Mouse (Mus musculus) heart, embryonic 13.5 days (tissue): ENCODE data around the gene Krtap10-10. TPM values are rescaled to one million over a fixed set of nuclear protein-coding genes. Genes with fewer than 3 reads are reported as not detected.

Experiments
- ATAC-seq: fragments of 200-750 bp; cut with Nextera tagmentation; 2 replicates; pipeline ENCODE4 v1.8.0; 2017; ENCODE audit warnings: moderate TSS enrichment; ENCODE audit not compliant: insufficient number of reproducible peaks, low FRiP score, low TSS enrichment; ENCODE audit errors: extremely low read depth
- H3K27ac ChIP-seq: fragments of 300-500 bp; sonication (generic); replicated peaks from 2 replicates; pipeline ENCODE4 v1.5.1; 2015; ENCODE audit warnings: moderate library complexity, mild to moderate bottlenecking, inconsistent platforms
- H3K27me3 ChIP-seq: fragments of 300-500 bp; sonication (generic); replicated peaks from 2 replicates; pipeline ENCODE4 v1.6.1; 2015; ENCODE audit warnings: mild to moderate bottlenecking, inconsistent platforms
- H3K36me3 ChIP-seq: fragments of 300-500 bp; sonication (generic); 2 replicates; pipeline ENCODE4 v1.6.1; 2015; ENCODE audit warnings: mild to moderate bottlenecking, inconsistent platforms
- H3K4me1 ChIP-seq: fragments of 300-500 bp; sonication (generic); 2 replicates; pipeline ENCODE4 v1.6.1; 2015; ENCODE audit warnings: inconsistent platforms
- H3K4me2 ChIP-seq: fragments of 300-500 bp; sonication (generic); 2 replicates; pipeline ENCODE4 v1.6.1; 2015; ENCODE audit warnings: inconsistent platforms, mild to moderate bottlenecking, moderate library complexity
- H3K4me3 ChIP-seq: fragments of 300-500 bp; sonication (generic); 2 replicates; pipeline ENCODE4 v1.5.1; 2015; ENCODE audit warnings: moderate library complexity, mild to moderate bottlenecking, inconsistent platforms
- H3K9ac ChIP-seq: fragments of 300-500 bp; sonication (generic); 2 replicates; pipeline ENCODE4 v1.6.1; 2015; ENCODE audit warnings: inconsistent platforms, mild to moderate bottlenecking, moderate library complexity
- H3K9me3 ChIP-seq: fragments of 300-500 bp; sonication (generic); 2 replicates; pipeline ENCODE4 v1.6.1; 2016; ENCODE audit warnings: inconsistent platforms
- WGBS: fragments of 180-500 bp; shearing (Covaris S2); methylation state at CpG from one replicate; pipeline ENCODE4 v1.1.7; 2015; ENCODE audit warnings: mixed read lengths; 5-methylcytosine and 5-hydroxymethylcytosine counted together
- polyA plus RNA-seq: library from polyadenylated mRNA; unstranded; fragments of >200 nt; fragmentation: Nextera tagmentation; extraction: Ambion mirVana; gene quantifications from 2 replicates; pipeline ENCODE4 v1.2.1, GENCODE M21; 2015

Gene Krtap10-10
- polyA plus RNA-seq, 1 experiment from 2014 or later, result not detected

DNA sequence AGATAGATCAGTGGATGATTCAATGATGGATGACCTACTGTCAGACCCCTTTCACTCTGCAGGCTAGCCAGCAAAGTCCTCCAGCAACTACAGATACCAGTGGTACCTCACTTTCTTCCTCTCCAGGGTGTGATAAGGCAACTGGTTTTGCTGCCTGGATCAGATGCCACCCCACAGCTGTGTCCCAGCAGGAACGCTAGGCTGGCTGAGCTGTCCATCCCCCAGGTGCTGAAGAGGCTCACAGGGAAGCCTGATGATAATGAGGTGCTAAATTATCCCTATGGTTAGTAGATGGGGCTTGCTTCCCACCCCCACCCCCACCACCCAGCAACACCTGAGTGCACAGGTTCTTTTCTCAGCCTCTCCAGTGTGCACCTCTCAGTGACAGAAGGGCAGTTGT, 31.8 kb downstream of the Krtap10-10 start:
- H3K27ac ChIP-seq, result no peak overlapping the region
- no peaks in the 10 kb centered on the region for H3K4me1 ChIP-seq
- H3K36me3 ChIP-seq, result no peaks in the 10 kb centered on the region
- H3K27me3 ChIP-seq, result peaks cover 22% of the 10 kb centered on the region
- no peak for ATAC-seq
- 6% methylated on average over 1 of the region's 1 CpGs for WGBS
- no peak overlapping the region for H3K9ac ChIP-seq
- no peak overlapping the region for H3K4me2 ChIP-seq
- H3K4me3 ChIP-seq, result no peak overlapping the region
- no peaks in the 10 kb centered on the region for H3K9me3 ChIP-seq

DNA sequence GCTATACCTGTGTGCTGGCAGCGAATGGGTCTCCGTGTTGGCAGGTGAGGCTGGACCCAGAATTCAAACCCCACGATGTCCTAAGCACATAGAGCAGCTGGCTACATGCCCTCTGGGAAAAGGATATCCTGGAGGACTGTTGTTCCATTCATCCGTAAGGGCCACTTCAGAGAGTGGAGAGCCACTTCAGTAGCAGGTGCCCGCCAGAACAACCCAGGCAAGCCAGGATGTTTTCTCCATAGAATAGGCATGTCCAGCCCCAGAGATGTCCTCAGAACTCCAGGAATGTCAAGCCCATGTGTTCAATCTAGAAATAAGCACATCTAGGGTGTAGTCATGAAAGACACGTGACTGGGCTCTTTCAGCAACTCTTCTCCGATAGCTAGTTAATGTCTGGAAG, 33.9 kb downstream of the Krtap10-10 start:
- H3K36me3 ChIP-seq, result no peaks in the 10 kb centered on the region
- H3K4me2 ChIP-seq, result no peak overlapping the region
- no peaks in the 10 kb centered on the region for H3K4me1 ChIP-seq
- H3K27me3 ChIP-seq, result peaks cover 13% of the 10 kb centered on the region; the same call in 1 of the 2 replicates
- H3K4me3 ChIP-seq, result no peak overlapping the region
- ATAC-seq, result no peak
- no peak overlapping the region for H3K9ac ChIP-seq
- no peak overlapping the region for H3K27ac ChIP-seq
- H3K9me3 ChIP-seq, result no peaks in the 10 kb centered on the region
- 67% methylated on average over 7 of the region's 7 CpGs for WGBS

DNA sequence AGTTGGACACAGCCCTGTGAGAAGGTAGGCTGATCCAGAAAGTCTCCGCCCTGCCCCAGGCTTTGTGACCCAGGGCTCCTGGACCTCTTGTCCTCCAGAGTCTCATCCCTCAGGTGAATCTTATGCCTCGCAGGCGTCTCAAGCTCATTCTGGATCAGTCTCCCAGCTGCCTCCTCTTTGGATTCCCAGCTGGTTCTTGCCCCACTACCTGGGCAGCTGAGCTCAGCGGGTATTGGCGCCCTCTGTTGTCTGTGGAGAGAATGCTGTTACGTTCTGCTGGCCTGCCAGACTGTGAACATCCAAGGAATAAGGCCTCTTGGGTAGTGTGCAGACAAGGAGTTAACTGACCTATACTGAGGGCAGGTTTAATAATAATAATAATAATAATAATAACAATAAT, 43.2 kb downstream of the Krtap10-10 start:
- Histone ChIP-seq H3K4me3 (no peak overlapping the region), H3K36me3 (no peaks in the 10 kb centered on the region), H3K9me3 (no peaks in the 10 kb centered on the region), H3K27ac (no peak overlapping the region), H3K27me3 (no peaks in the 10 kb centered on the region), H3K9ac (no peak overlapping the region), H3K4me1 (no peaks in the 10 kb centered on the region), H3K4me2 (no peak overlapping the region)
- 64% methylated on average over 6 of the region's 6 CpGs for WGBS
- no peak for ATAC-seq

DNA sequence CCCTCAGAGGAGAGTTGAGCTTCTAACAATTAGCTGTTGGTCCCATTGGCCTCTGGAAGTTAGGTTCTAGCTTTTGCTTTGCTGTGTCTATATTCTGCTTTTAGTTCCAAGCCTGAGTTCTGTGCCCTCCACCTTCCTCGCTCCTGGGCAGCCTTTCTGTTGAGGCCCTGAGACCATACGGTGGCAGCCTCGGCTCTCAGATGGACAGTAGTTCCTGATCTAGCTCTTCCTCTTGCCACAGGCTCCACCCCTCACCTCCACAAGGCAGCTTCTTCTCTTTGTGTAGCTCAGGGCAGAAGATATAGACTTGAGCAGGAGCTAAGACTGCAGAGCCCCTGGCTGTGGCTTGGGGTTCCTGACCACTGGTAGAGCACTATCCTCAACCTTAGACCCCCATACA, 44.6 kb downstream of the Krtap10-10 start:
- H3K9me3 ChIP-seq, result no peaks in the 10 kb centered on the region
- no peaks in the 10 kb centered on the region for H3K27me3 ChIP-seq
- no peaks in the 10 kb centered on the region for H3K4me1 ChIP-seq
- H3K9ac ChIP-seq, result no peak overlapping the region
- no peak for ATAC-seq
- no peak overlapping the region for H3K4me3 ChIP-seq
- no peak overlapping the region for H3K4me2 ChIP-seq
- no peak overlapping the region for H3K27ac ChIP-seq
- WGBS, result 43% methylated on average over 3 of the region's 3 CpGs
- H3K36me3 ChIP-seq, result no peaks in the 10 kb centered on the region

- Histone ChIP-seq H3K4me3 (no peak overlapping the region), H3K9me3 (no peaks in the 10 kb centered on the region), H3K9ac (no peak overlapping the region), H3K4me2 (no peak overlapping the region), H3K4me1 (no peaks in the 10 kb centered on the region), H3K27me3 (peaks cover 12% of the 10 kb centered on the region), H3K27ac (no peak overlapping the region), H3K36me3 (no peaks in the 10 kb centered on the region)
- ATAC-seq, result no peak
- 78% methylated on average over 5 of the region's 5 CpGs for WGBS
Measured at GRCm38 (mm10) chr10:77882553-77882952, 46.8 kb downstream of the Krtap10-10 start.

DNA sequence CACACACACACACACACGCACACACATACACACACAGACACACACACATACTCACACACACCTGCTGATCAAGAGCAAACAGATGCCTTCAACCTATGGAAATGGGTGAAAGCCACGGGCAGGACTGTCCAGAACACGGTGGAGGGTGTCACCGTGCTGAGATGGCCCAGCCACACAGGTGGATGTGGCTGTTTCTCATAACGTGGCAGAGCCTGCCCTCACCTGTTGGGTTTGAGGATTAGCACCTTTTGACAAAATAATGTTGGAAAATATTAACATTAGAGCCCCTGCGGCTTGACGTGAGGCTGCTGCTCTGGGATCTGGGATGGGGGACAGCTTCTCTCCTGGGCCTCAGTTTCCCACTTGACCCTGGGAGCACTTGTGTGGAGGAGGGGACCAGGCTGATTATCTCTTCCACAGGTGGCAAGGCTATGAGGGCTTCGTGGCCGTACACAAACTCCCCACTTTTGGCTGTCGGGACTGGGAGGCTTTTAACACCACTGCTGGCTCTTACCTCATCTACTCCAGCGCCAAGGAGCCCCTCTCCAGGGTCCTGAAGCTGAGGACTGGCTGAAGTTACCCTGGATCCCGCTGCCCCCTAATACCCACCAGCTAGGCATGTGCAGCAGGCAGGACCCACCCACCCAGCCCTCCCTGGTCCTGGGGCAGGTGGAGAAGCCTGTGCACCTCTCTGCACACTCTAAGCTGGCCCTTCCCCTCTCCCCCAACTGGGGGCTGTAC, 50.4 kb downstream of the Krtap10-10 start:
- Histone ChIP-seq H3K4me2 (no peak overlapping the region), H3K4me1 (no peaks in the 10 kb centered on the region), H3K9me3 (0 out of 2 replicates have a peak, but pooled peaks cover 5% of the 10 kb centered on the region), H3K4me3 (no peak overlapping the region), H3K27me3 (peaks cover 17% of the 10 kb centered on the region), H3K27ac (no peak overlapping the region), H3K9ac (no peak overlapping the region), H3K36me3 (no peaks in the 10 kb centered on the region)
- ATAC-seq, result no peak
- WGBS, result 41% methylated on average over 12 of the region's 12 CpGs

Other genes with a start within 250 kb of the Krtap10-10 start
- gene Sumo3, start 229.8 kb upstream of the Krtap10-10 start, polyA plus RNA-seq, result 171 and 186 TPM in 2 replicates
- gene Gm49325, start 229.8 kb upstream of the Krtap10-10 start, polyA plus RNA-seq, result 2.8 TPM in 1 of 2 replicates, not detected in the other
- 78.6 and 81.9 TPM in 2 replicates for gene Ube2g2, start 213.7 kb upstream of the Krtap10-10 start, polyA plus RNA-seq
- gene Tspear, start 149.4 kb upstream of the Krtap10-10 start, polyA plus RNA-seq, result 0.07 TPM in 1 of 2 replicates, not detected in the other
- not detected in 2 replicates for gene Gm19402, start 145.2 kb upstream of the Krtap10-10 start, polyA plus RNA-seq
- gene Gm9508, start 138.7 kb upstream of the Krtap10-10 start, polyA plus RNA-seq, result not detected in 2 replicates
- gene Gm10272, start 129.3 kb upstream of the Krtap10-10 start, polyA plus RNA-seq, result not detected in 2 replicates
- gene Gm10024, start 124.5 kb upstream of the Krtap10-10 start, polyA plus RNA-seq, result not detected in 2 replicates
- not detected in 2 replicates for gene Gm10142, start 120.1 kb upstream of the Krtap10-10 start, polyA plus RNA-seq
- gene Krtap12-1, start 115.3 kb upstream of the Krtap10-10 start, polyA plus RNA-seq, result not detected in 2 replicates
- not detected in 2 replicates for gene Gm10100, start 109.5 kb upstream of the Krtap10-10 start, polyA plus RNA-seq
- gene Gm18596, start 93.3 kb upstream of the Krtap10-10 start, polyA plus RNA-seq, result not detected in 2 replicates
- not detected in 2 replicates for gene Gm9736, start 84.6 kb upstream of the Krtap10-10 start, polyA plus RNA-seq
- gene Gm3233, start 76.3 kb upstream of the Krtap10-10 start, polyA plus RNA-seq, result not detected in 2 replicates
- not detected in 2 replicates for gene Gm3238, start 64.6 kb upstream of the Krtap10-10 start, polyA plus RNA-seq
- gene Gm7138, start 59.0 kb upstream of the Krtap10-10 start, polyA plus RNA-seq, result not detected in 2 replicates
- not detected in 2 replicates for gene Gm3250, start 53.4 kb upstream of the Krtap10-10 start, polyA plus RNA-seq
- gene Gm7137, start 47.7 kb upstream of the Krtap10-10 start, polyA plus RNA-seq, result not detected in 2 replicates
- not detected in 2 replicates for gene Gm9639, start 40.9 kb upstream of the Krtap10-10 start, polyA plus RNA-seq
- not detected in 2 replicates for gene Gm19668, start 36.8 kb upstream of the Krtap10-10 start, polyA plus RNA-seq
- gene Gm9507, start 24.1 kb upstream of the Krtap10-10 start, polyA plus RNA-seq, result not detected in 2 replicates
- not detected in 2 replicates for gene Gm2696, start 21.3 kb upstream of the Krtap10-10 start, polyA plus RNA-seq
- gene Krtap10-4, start 8.9 kb upstream of the Krtap10-10 start, polyA plus RNA-seq, result not detected in 2 replicates
- not detected in 2 replicates for gene Gm36176, start 10.9 kb downstream of the Krtap10-10 start, polyA plus RNA-seq
- not detected in 2 replicates for gene Gm10318, start 16.9 kb downstream of the Krtap10-10 start, polyA plus RNA-seq
- gene Gm3285, start 26.0 kb downstream of the Krtap10-10 start, polyA plus RNA-seq, result not detected in 2 replicates
- gene Lrrc3, start 66.6 kb downstream of the Krtap10-10 start, polyA plus RNA-seq, result 1.8 and 2.0 TPM in 2 replicates
- gene Trpm2, start 134.6 kb downstream of the Krtap10-10 start, polyA plus RNA-seq, result 0.19 and 0.23 TPM in 2 replicates
- 16.3 and 18.0 TPM in 2 replicates for gene 1810043G02Rik, start 142.6 kb downstream of the Krtap10-10 start, polyA plus RNA-seq
- 190 and 214 TPM in 2 replicates for gene Pfkl, start 174.1 kb downstream of the Krtap10-10 start, polyA plus RNA-seq
- gene Dnmt3l, start 206.0 kb downstream of the Krtap10-10 start, polyA plus RNA-seq, result 0.13 and 0.37 TPM in 2 replicates
- not detected in 2 replicates for gene Aire, start 207.7 kb downstream of the Krtap10-10 start, polyA plus RNA-seq
- gene Icosl, start 233.4 kb downstream of the Krtap10-10 start, polyA plus RNA-seq, result 1.3 and 1.8 TPM in 2 replicates